Mouse (Mus musculus) limb, embryonic 12.5 days (tissue): Measurements from ENCODE around the gene Pnmal2. TPM values are rescaled to one million over a fixed set of nuclear protein-coding genes. Genes with fewer than 3 reads are reported as not detected.

Experiments
- ATAC-seq: fragments of 200-750 bp; cut with Nextera tagmentation; 2 replicates; pipeline ENCODE4 v1.8.0; 2017; ENCODE audit warnings: low read depth, moderate TSS enrichment; ENCODE audit not compliant: insufficient number of reproducible peaks, insufficient read depth, low FRiP score, low TSS enrichment
- H3K27ac ChIP-seq: fragments of 300-500 bp; sonication (generic); 2 replicates; pipeline ENCODE4 v1.5.1; 2016; ENCODE audit warnings: mild to moderate bottlenecking, moderate library complexity
- H3K27me3 ChIP-seq: fragments of 300-500 bp; sonication (generic); 2 replicates; pipeline ENCODE4 v1.6.1; 2016; ENCODE audit warnings: mild to moderate bottlenecking, moderate library complexity
- H3K36me3 ChIP-seq: fragments of 300-500 bp; sonication (generic); 2 replicates; pipeline ENCODE4 v1.6.1; 2016; ENCODE audit warnings: mild to moderate bottlenecking, moderate library complexity
- H3K4me1 ChIP-seq: fragments of 300-500 bp; sonication (generic); replicated peaks from 2 replicates; pipeline ENCODE4 v1.6.1; 2016
- H3K4me2 ChIP-seq: fragments of 300-500 bp; sonication (generic); 2 replicates; pipeline ENCODE4 v1.6.1; 2016; ENCODE audit warnings: mild to moderate bottlenecking, moderate library complexity
- H3K4me3 ChIP-seq: fragments of 300-500 bp; sonication (generic); replicated peaks from 2 replicates; pipeline ENCODE4 v1.5.1; 2016; ENCODE audit warnings: mild to moderate bottlenecking
- H3K9ac ChIP-seq: fragments of 300-500 bp; sonication (generic); replicated peaks from 2 replicates; pipeline ENCODE4 v1.6.1; 2016; ENCODE audit warnings: mild to moderate bottlenecking, moderate library complexity
- H3K9me3 ChIP-seq: fragments of 300-500 bp; sonication (generic); 2 replicates; pipeline ENCODE4 v1.6.1; 2016; ENCODE audit warnings: mild to moderate bottlenecking, moderate library complexity
- WGBS: fragments of 180-500 bp; shearing (Covaris S2); methylation state at CpG from one replicate; pipeline ENCODE4 v1.1.7; 2016; 5-methylcytosine and 5-hydroxymethylcytosine counted together
- polyA plus RNA-seq: library from polyadenylated mRNA; unstranded; fragments of >200 nt; fragmentation: Nextera tagmentation; extraction: Ambion mirVana; gene quantifications from 2 replicates; pipeline ENCODE4 v1.2.1, GENCODE M21; 2016

Pnmal2 gene
- polyA plus RNA-seq, 1 experiment from 2014 or later: 16.6 TPM

- Histone ChIP-seq H3K36me3 (no peaks in the 10 kb centered on the region), H3K4me2 (no peak overlapping the region), H3K9ac (no peak overlapping the region), H3K4me1 (no peaks in the 10 kb centered on the region), H3K4me3 (no peak overlapping the region), H3K9me3 (no peaks in the 10 kb centered on the region), H3K27me3 (no peaks in the 10 kb centered on the region), H3K27ac (no peak overlapping the region)
- WGBS: 41% methylated on average over 2 of the region's 2 CpGs
- ATAC-seq: no peak
Measured at GRCm38 (mm10) chr7:16928341-16928740, 16.1 kb upstream of the Pnmal2 start.

GRCm38 (mm10) chr7:16930850-16931249, 13.6 kb upstream of the Pnmal2 start:
- no peak for ATAC-seq
- Histone ChIP-seq H3K9me3 (no peaks in the 10 kb centered on the region), H3K27ac (no peak overlapping the region), H3K9ac (no peak overlapping the region), H3K27me3 (0 out of 2 replicates have a peak, but pooled peaks cover 2% of the 10 kb centered on the region), H3K36me3 (no peaks in the 10 kb centered on the region), H3K4me3 (no peak overlapping the region), H3K4me2 (no peak overlapping the region), H3K4me1 (no peaks in the 10 kb centered on the region)
- WGBS: 13% methylated on average over 1 of the region's 1 CpGs

GRCm38 (mm10) chr7:16931968-16932627, 12.4 kb upstream of the Pnmal2 start:
- Histone ChIP-seq H3K27ac (no peak overlapping the region), H3K4me3 (no peak overlapping the region), H3K9ac (no peak overlapping the region), H3K27me3 (0 out of 2 replicates have a peak, but pooled peaks cover 2% of the 10 kb centered on the region), H3K9me3 (no peaks in the 10 kb centered on the region), H3K4me2 (no peak overlapping the region), H3K4me1 (no peaks in the 10 kb centered on the region), H3K36me3 (no peaks in the 10 kb centered on the region)
- 20% methylated on average over 14 of the region's 14 CpGs for WGBS
- no peak; the same call in 1 of the 2 replicates for ATAC-seq

GRCm38 (mm10) chr7:16932704-16933577, 11.5 kb upstream of the Pnmal2 start:
- H3K27me3 ChIP-seq: 0 out of 2 replicates have a peak, but pooled peaks cover 2% of the 10 kb centered on the region
- no peaks in the 10 kb centered on the region for H3K36me3 ChIP-seq
- no peak overlapping the region for H3K4me3 ChIP-seq
- ATAC-seq: 0 out of 2 replicates have a peak, but pooled peaks have one; percentile 41
- H3K4me1 ChIP-seq: no peaks in the 10 kb centered on the region
- H3K9ac ChIP-seq: no peak overlapping the region
- H3K9me3 ChIP-seq: no peaks in the 10 kb centered on the region
- H3K27ac ChIP-seq: no peak overlapping the region
- H3K4me2 ChIP-seq: no peak overlapping the region
- WGBS: 49% methylated on average over 14 of the region's 14 CpGs

- H3K9ac ChIP-seq: no peak overlapping the region
- 50% methylated on average over 4 of the region's 4 CpGs for WGBS
Measured at GRCm38 (mm10) chr7:16937312-16937711, 7.2 kb upstream of the Pnmal2 start.

GRCm38 (mm10) chr7:16938117-16938791, 6.2 kb upstream of the Pnmal2 start:
- no peak overlapping the region for H3K27ac ChIP-seq
- WGBS: 71% methylated on average over 17 of the region's 17 CpGs
- ATAC-seq: no peak

More at GRCm38 (mm10) chr7:16937312-16937711, 7.2 kb upstream of the Pnmal2 start:
- Histone ChIP-seq H3K4me2 (no peak overlapping the region), H3K4me1 (peaks cover 18% of the 10 kb centered on the region; the same call in 1 of the 2 replicates), H3K9me3 (no peaks in the 10 kb centered on the region), H3K36me3 (no peaks in the 10 kb centered on the region), H3K4me3 (no peak overlapping the region), H3K27me3 (0 out of 2 replicates have a peak, but pooled peaks cover 2% of the 10 kb centered on the region), H3K27ac (no peak overlapping the region)
- ATAC-seq: no peak

DNA sequence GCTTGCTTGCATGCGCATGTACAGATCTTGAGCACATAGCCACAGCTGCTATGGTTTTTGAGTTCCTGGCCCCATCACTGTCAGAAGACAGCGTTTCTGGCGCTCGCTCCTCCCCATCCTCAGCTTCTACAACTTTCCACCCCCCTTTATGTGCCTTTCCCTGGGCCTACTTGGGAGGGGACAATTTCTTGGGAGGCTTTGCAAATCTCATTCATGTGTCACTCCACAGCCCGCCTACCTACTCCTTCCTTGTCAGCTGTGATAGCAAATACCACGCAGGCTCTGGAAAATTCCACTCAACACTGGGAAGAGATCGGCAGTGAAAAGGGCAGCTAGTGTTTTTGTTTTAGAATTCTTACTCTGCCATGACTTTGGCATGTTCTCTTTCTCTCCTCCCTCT, 4.2 kb upstream of the Pnmal2 start:
- Histone ChIP-seq H3K4me3 (no peak overlapping the region), H3K9me3 (no peaks in the 10 kb centered on the region), H3K9ac (no peak overlapping the region), H3K36me3 (no peaks in the 10 kb centered on the region), H3K27me3 (peaks cover 4% of the 10 kb centered on the region), H3K4me1 (peaks cover 29% of the 10 kb centered on the region), H3K27ac (0 out of 2 replicates have a peak overlapping the region, but pooled peaks have one; percentile 25), H3K4me2 (no peak overlapping the region)
- WGBS: 58% methylated on average over 7 of the region's 7 CpGs
- no peak for ATAC-seq

More at GRCm38 (mm10) chr7:16938117-16938791, 6.2 kb upstream of the Pnmal2 start:
- Histone ChIP-seq H3K36me3 (no peaks in the 10 kb centered on the region), H3K4me1 (peaks cover 18% of the 10 kb centered on the region; the same call in 1 of the 2 replicates), H3K9me3 (no peaks in the 10 kb centered on the region), H3K9ac (no peak overlapping the region), H3K27me3 (0 out of 2 replicates have a peak, but pooled peaks cover 2% of the 10 kb centered on the region), H3K4me2 (no peak overlapping the region), H3K4me3 (no peak overlapping the region)

DNA sequence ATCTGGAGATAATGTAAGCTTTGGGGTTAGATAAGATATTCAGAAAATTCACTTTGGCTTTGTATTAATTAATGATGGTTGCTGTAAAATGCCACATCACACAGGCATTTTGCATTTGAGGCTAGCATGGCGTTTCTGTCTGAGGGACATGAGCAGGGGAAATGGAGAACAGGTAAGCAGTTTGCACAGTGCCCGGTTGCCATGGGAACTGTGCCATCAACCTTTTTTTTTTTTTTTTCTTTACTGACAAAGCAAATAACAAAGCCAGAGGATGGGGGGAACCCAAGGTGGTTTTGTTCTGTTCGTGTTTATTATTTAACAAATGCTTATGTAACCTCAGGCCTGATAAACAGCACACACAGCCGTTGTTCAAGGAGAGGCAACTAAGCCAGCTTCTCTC, 1.6 kb upstream of the Pnmal2 start:
- H3K9me3 ChIP-seq: no peaks in the 10 kb centered on the region
- H3K4me2 ChIP-seq: no peak overlapping the region
- H3K4me1 ChIP-seq: peaks cover 54% of the 10 kb centered on the region
- H3K9ac ChIP-seq: no peak overlapping the region
- H3K27ac ChIP-seq: no peak overlapping the region
- no peak for ATAC-seq
- 67% methylated on average over 4 of the region's 4 CpGs for WGBS
- no peak overlapping the region for H3K4me3 ChIP-seq
- no peaks in the 10 kb centered on the region for H3K36me3 ChIP-seq
- peaks cover 30% of the 10 kb centered on the region for H3K27me3 ChIP-seq

- peak overlapping the region; percentile 62 for H3K4me3 ChIP-seq
- peaks cover 57% of the 10 kb centered on the region for H3K4me1 ChIP-seq
- no peaks in the 10 kb centered on the region for H3K9me3 ChIP-seq
- WGBS: 3% methylated on average over 22 of the region's 22 CpGs
- peak overlapping the region; percentile 53; the same call in 1 of the 2 replicates for H3K27ac ChIP-seq
- no peak; the same call in 1 of the 2 replicates for ATAC-seq
- no peaks in the 10 kb centered on the region for H3K36me3 ChIP-seq
- peak overlapping the region; percentile 76 for H3K9ac ChIP-seq
- peak overlapping the region; percentile 71 for H3K4me2 ChIP-seq
- peaks cover 50% of the 10 kb centered on the region for H3K27me3 ChIP-seq
Measured at GRCm38 (mm10) chr7:16944808-16945315, 380 bp downstream of the Pnmal2 start.

DNA sequence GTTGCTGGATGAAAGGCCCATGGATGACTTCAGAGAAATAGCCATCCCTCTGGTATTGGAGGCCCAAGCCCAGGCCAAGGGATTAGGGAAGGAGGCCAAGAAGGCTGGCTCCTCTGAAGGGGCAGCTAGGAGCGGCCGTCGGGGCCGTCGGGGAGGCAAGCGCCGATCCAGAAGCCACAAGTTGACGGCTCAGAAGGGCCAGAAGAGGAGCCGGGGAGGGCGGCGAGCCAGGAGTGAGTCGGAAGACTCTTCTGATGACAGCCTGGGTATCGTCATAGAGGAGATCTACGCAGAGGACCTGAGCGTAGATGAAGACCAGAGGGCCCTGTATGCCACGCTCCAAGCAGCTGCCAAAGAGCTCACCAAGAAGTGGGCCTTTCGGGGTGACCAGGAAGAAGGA, 937 bp downstream of the Pnmal2 start:
- WGBS: 12% methylated on average over 17 of the region's 17 CpGs
- H3K36me3 ChIP-seq: no peaks in the 10 kb centered on the region
- no peak overlapping the region for H3K27ac ChIP-seq
- peaks cover 52% of the 10 kb centered on the region for H3K27me3 ChIP-seq
- peak overlapping the region; percentile 62 for H3K4me3 ChIP-seq
- no peak for ATAC-seq
- no peaks in the 10 kb centered on the region for H3K9me3 ChIP-seq
- peaks cover 54% of the 10 kb centered on the region for H3K4me1 ChIP-seq
- peak overlapping the region; percentile 76 for H3K9ac ChIP-seq
- H3K4me2 ChIP-seq: peak overlapping the region; percentile 71
